22 mouse cellular contexts compared by ENCODE assay signal in the genomic region with DNA sequence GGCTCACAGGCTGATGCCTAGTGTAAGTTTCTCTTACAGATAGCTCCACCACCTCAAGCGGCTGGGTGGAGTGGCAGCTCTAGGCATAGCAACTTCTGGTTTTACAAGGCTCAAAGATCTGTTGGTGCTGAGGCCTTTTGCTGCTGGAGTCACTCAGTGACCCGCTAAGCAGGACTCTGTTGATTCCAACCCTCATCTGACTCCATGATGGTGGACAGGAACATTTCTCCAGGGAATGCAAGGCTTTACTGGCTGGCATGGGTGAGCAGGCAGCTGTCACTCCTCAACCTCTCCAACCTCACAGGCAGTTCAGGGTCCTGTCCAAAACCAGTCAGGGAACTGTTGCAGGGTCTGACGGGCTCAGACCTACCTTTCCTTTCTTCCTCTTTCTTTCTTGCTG. TPM values are rescaled to one million over a fixed set of nuclear protein-coding genes. Genes with fewer than 3 reads are reported as not detected.
DNase-seq lines count a peak whose midpoint lies in the region; ATAC-seq and TF ChIP-seq lines count a peak whose summit lies in the region.
"Had no signal": no experiment of that assay in that cellular context is flagged by ENCODE, and none has a peak within 500 bp of the region (broad histone marks: within the 10 kb centered on the region; RNA-seq: fewer than 3 reads in every experiment).

No protein-coding gene starts in this region.

- TF ChIP-seq EP300 in CH12.LX (IDR thresholded peaks at IDR 0.05; ENCODE audit: low read length) = no peak

- TF ChIP-seq RAD21 in CH12.LX (IDR thresholded peaks at IDR 0.05; ENCODE audit: low read depth, low read length) = no peak

- H3K27ac ChIP-seq in heart, embryonic 15.5 days = 0 out of 2 replicates have a peak overlapping the region, but pooled peaks have one; percentile 49
- no peak overlapping the region for H3K27ac ChIP-seq in CH12.LX (ENCODE audit: insufficient read depth, low read depth)
- no peak overlapping the region for H3K27ac ChIP-seq in neural tube, embryonic 15.5 days (replicated peaks)
- H3K27ac ChIP-seq: embryonic facial prominence, embryonic 12.5 days; forebrain, embryonic 12.5 days; heart, adult 2 months; hindbrain, embryonic 12.5 days had no signal

- TF ChIP-seq CTCF in CH12.LX (conservative IDR thresholded peaks at IDR 0.05 in 1 of 2, IDR thresholded peaks at IDR 0.05 in 1 of 2; ENCODE audit: low read depth in 2 of 2, low read length in 2 of 2) = no peak

- dilution Hi-C loops in CH12.LX (cut with MboI; ENCODE audit: extremely low pct_ligation_motif_present, extremely low pct_unique_long_range_greater_than_20kb, low sequenced_read_pairs) = no loop called here

- WGBS in heart, embryonic 15.5 days = 94% methylated on average over 3 of the region's 3 CpGs
- WGBS in neural tube, embryonic 15.5 days = 92% methylated on average over 3 of the region's 3 CpGs

- H3K4me1 ChIP-seq in heart, embryonic 15.5 days (replicated peaks) = 0 out of 2 replicates have a peak, but pooled peaks cover 9% of the 10 kb centered on the region
- no peaks in the 10 kb centered on the region for H3K4me1 ChIP-seq in CH12.LX (ENCODE audit: control insufficient read depth in 1 of 2, insufficient read depth in 2 of 2)
- H3K4me1 ChIP-seq in neural tube, embryonic 15.5 days = no peaks in the 10 kb centered on the region
- H3K4me1 ChIP-seq: embryonic facial prominence, embryonic 12.5 days; forebrain, embryonic 12.5 days; hindbrain, embryonic 12.5 days had no signal

- no peak overlapping the region for H3ac ChIP-seq in myocyte (ENCODE audit: control insufficient read depth, insufficient read length)

- in situ Hi-C loops in CH12.LX (cut with MboI; ENCODE audit: low pct_ligation_motif_present, low pct_unique_long_range_greater_than_20kb, low sequenced_read_pairs) = no loop called here

- H3K9ac ChIP-seq in heart, embryonic 15.5 days = no peak overlapping the region
- no peak overlapping the region for H3K9ac ChIP-seq in CH12.LX (ENCODE audit: insufficient read depth, low read depth)
- H3K9ac ChIP-seq in neural tube, embryonic 15.5 days (replicated peaks) = no peak overlapping the region
- H3K9ac ChIP-seq: embryonic facial prominence, embryonic 12.5 days; forebrain, embryonic 12.5 days; hindbrain, embryonic 12.5 days had no signal

- no peak; the same call in 1 of the 2 replicates for TF ChIP-seq POLR2A in CH12.LX (IDR thresholded peaks at IDR 0.05; ENCODE audit: low read depth, low read length)
- TF ChIP-seq POLR2A in myocyte (IDR thresholded peaks at IDR 0.05; ENCODE audit: insufficient read length, low read depth) = no peak

- no peak for ATAC-seq in heart, embryonic 15.5 days (replicated peaks; ENCODE audit: insufficient number of reproducible peaks, insufficient read depth, low FRiP score, low read depth)
- ATAC-seq in granulocyte monocyte progenitor cell, adult 5-6 weeks (replicated peaks; ENCODE audit: poor library complexity, severe bottlenecking) = peak; percentile 36; the same call in 1 of the 2 replicates
- no peak for ATAC-seq in neural tube, embryonic 15.5 days (ENCODE audit: low FRiP score)
- ATAC-seq: CD4-positive, CD25-positive, alpha-beta regulatory T cell, adult 4 months; forebrain, embryonic 16.5 days; hindbrain, embryonic 16.5 days; inflammation-experienced regulatory T-cells, adult 6 months had no signal

- no peak overlapping the region for H3K4me3 ChIP-seq in heart, embryonic 15.5 days
- H3K4me3 ChIP-seq in CH12.LX (replicated peaks in 1 of 3; ENCODE audit: low read depth in 2 of 3, low read length in 2 of 3, poor library complexity in 1 of 3) (no peak overlapping the region), myocyte (no peak overlapping the region)
- H3K4me3 ChIP-seq in neural tube, embryonic 15.5 days (replicated peaks) = no peak overlapping the region
- H3K4me3 ChIP-seq: embryonic facial prominence, embryonic 12.5 days; forebrain, embryonic 12.5 days; heart, adult 2 months; hindbrain, embryonic 12.5 days had no signal

- no peaks in the 10 kb centered on the region for H3K27me3 ChIP-seq in heart, embryonic 15.5 days
- no peaks in the 10 kb centered on the region for H3K27me3 ChIP-seq in CH12.LX (replicated peaks)
- H3K27me3 ChIP-seq in myocyte (ENCODE audit: control insufficient read depth, insufficient read depth, insufficient read length) = no peaks in the 10 kb centered on the region
- H3K27me3 ChIP-seq in neural tube, embryonic 15.5 days (replicated peaks) = no peaks in the 10 kb centered on the region
- H3K27me3 ChIP-seq: embryonic facial prominence, embryonic 12.5 days; forebrain, embryonic 12.5 days; hindbrain, embryonic 12.5 days had no signal

- no peaks in the 10 kb centered on the region for H3K9me3 ChIP-seq in heart, embryonic 15.5 days (replicated peaks)
- H3K9me3 ChIP-seq in CH12.LX (replicated peaks; ENCODE audit: low read length) = no peaks in the 10 kb centered on the region
- H3K9me3 ChIP-seq in neural tube, embryonic 15.5 days (replicated peaks) = no peaks in the 10 kb centered on the region
- H3K9me3 ChIP-seq: embryonic facial prominence, embryonic 12.5 days; forebrain, embryonic 12.5 days; hindbrain, embryonic 12.5 days had no signal

- peaks cover 88% of the 10 kb centered on the region for H3K36me3 ChIP-seq in heart, embryonic 15.5 days
- H3K36me3 ChIP-seq in CH12.LX (replicated peaks in 1 of 2; ENCODE audit: control insufficient read depth in 1 of 2, insufficient read depth in 1 of 2, low read length in 1 of 2) (peaks cover 86 to 94% of the 10 kb centered on the region in 2 experiments), myocyte (ENCODE audit: control insufficient read depth, insufficient read depth) (peaks cover 51% of the 10 kb centered on the region)
- peaks cover 88% of the 10 kb centered on the region for H3K36me3 ChIP-seq in neural tube, embryonic 15.5 days

- no peak overlapping the region for H3K4me2 ChIP-seq in heart, embryonic 15.5 days
- no peak overlapping the region for H3K4me2 ChIP-seq in CH12.LX (ENCODE audit: insufficient read depth, low read depth, poor library complexity, severe bottlenecking)
- no peak overlapping the region for H3K4me2 ChIP-seq in myocyte (ENCODE audit: low read depth)
- no peak overlapping the region for H3K4me2 ChIP-seq in neural tube, embryonic 15.5 days
- H3K4me2 ChIP-seq: embryonic facial prominence, embryonic 12.5 days; forebrain, embryonic 12.5 days; heart, embryonic 11.5 days; hindbrain, embryonic 12.5 days had no signal

- H3K79me2 ChIP-seq in CH12.LX (replicated peaks; ENCODE audit: control insufficient read depth, extremely low read depth, insufficient read depth, poor library complexity, severe bottlenecking) (peaks cover 4% of the 10 kb centered on the region; the same call in 1 of the 2 replicates), myocyte (ENCODE audit: control insufficient read depth, insufficient read depth) (peaks cover 10% of the 10 kb centered on the region)

- DNase-seq in heart, postnatal 4 days = no peak
- DNase-seq in CH12.LX (ENCODE audit: extremely low read depth) = no peak
- no peak for DNase-seq in ovary, postnatal 14 days (ENCODE audit: low spot score)
- DNase-seq: B cell, adult 2 months; cerebellum, adult 11 months; cerebellum, adult 8-10 months; cerebellum, postnatal 36 days; embryo, embryonic 11 days; gastrocnemius, postnatal 10 days; heart, adult 2 months had no signal

RNA-seq across cellular contexts. Expression of a gene that starts 9.0 kb away (rescaled TPM):
- polyA plus RNA-seq in heart, embryonic 15.5 days (2015; fragmentation: Nextera tagmentation; extraction: Ambion mirVana) = 52.1 and 65.4 TPM in 2 replicates
- total RNA-seq in heart, postnatal 4 days (2021) = 10 to 100 TPM; 67.6 to 67.7 TPM
- total RNA-seq in CH12.LX (2012; rRNA removed) = 86.7 and 102 TPM in 2 replicates
- 58.9 and 64.5 TPM in 2 replicates for total RNA-seq in CH12.LX (2014; rRNA removed)
- polyA plus RNA-seq in CH12.LX (2012; ENCODE audit: insufficient read length, low read depth) = 267 and 280 TPM in 2 replicates
- 59.3 and 90.3 TPM in 2 replicates for total RNA-seq in granulocyte monocyte progenitor cell, adult 5-6 weeks (2014; fragmentation: Nextera tagmentation)
- total RNA-seq in granulocyte monocyte progenitor cell, adult 5-6 weeks (2017) = 92.6 and 159 TPM in 2 replicates
- 98.9 TPM for polyA plus RNA-seq in myocyte (2012; fragmentation: generic; extraction: Trizol)
- polyA plus RNA-seq in neural tube, embryonic 15.5 days (2015; fragmentation: Nextera tagmentation; extraction: Ambion mirVana) = 97.0 and 115 TPM in 2 replicates

RNA-seq across cellular contexts. Expression of a gene that starts 9.2 kb away (rescaled TPM):
- 113 and 116 TPM in 2 replicates for polyA plus RNA-seq in heart, embryonic 15.5 days (2015; fragmentation: Nextera tagmentation; extraction: Ambion mirVana)
- total RNA-seq in heart, postnatal 4 days (2021) = 10 to 100 TPM; 82.7 to 88.9 TPM
- total RNA-seq in CH12.LX (2012; rRNA removed) (155 and 209 TPM in 2 replicates), CH12.LX (2014; rRNA removed) (282 and 342 TPM in 2 replicates)
- polyA plus RNA-seq in CH12.LX (2012; ENCODE audit: insufficient read length, low read depth) (211 and 249 TPM in 2 replicates), myocyte (2012; fragmentation: generic; extraction: Trizol) (130 TPM)
- total RNA-seq in granulocyte monocyte progenitor cell, adult 5-6 weeks (2014; fragmentation: Nextera tagmentation) = 108 and 163 TPM in 2 replicates
- total RNA-seq in granulocyte monocyte progenitor cell, adult 5-6 weeks (2017) = 194 and 205 TPM in 2 replicates
- 183 and 184 TPM in 2 replicates for polyA plus RNA-seq in neural tube, embryonic 15.5 days (2015; fragmentation: Nextera tagmentation; extraction: Ambion mirVana)

RNA-seq across cellular contexts. Expression of a gene that starts 17.0 kb away (rescaled TPM):
- polyA plus RNA-seq in heart, embryonic 15.5 days (2015; fragmentation: Nextera tagmentation; extraction: Ambion mirVana) = 214 and 308 TPM in 2 replicates
- total RNA-seq in heart, postnatal 4 days (2021) = 100 to 1,000 TPM; 123 to 125 TPM
- total RNA-seq in CH12.LX (2012; rRNA removed) (516 and 548 TPM in 2 replicates), CH12.LX (2014; rRNA removed) (317 and 330 TPM in 2 replicates)
- polyA plus RNA-seq in CH12.LX (2012; ENCODE audit: insufficient read length, low read depth) (441 and 472 TPM in 2 replicates), myocyte (2012; fragmentation: generic; extraction: Trizol) (482 TPM)
- total RNA-seq in granulocyte monocyte progenitor cell, adult 5-6 weeks (2014; fragmentation: Nextera tagmentation) = 404 and 492 TPM in 2 replicates
- total RNA-seq in granulocyte monocyte progenitor cell, adult 5-6 weeks (2017) = 197 and 242 TPM in 2 replicates
- polyA plus RNA-seq in neural tube, embryonic 15.5 days (2015; fragmentation: Nextera tagmentation; extraction: Ambion mirVana) = 82.4 and 204 TPM in 2 replicates

RNA-seq across cellular contexts. Expression of a gene that starts 35.9 kb away (rescaled TPM):
- 11.9 and 15.8 TPM in 2 replicates for polyA plus RNA-seq in heart, embryonic 15.5 days (2015; fragmentation: Nextera tagmentation; extraction: Ambion mirVana)
- 10 to 100 TPM; 18.6 to 21.7 TPM for total RNA-seq in heart, postnatal 4 days (2021)
- total RNA-seq in CH12.LX (2012; rRNA removed) (13.9 and 15.3 TPM in 2 replicates), CH12.LX (2014; rRNA removed) (10.6 and 11.4 TPM in 2 replicates)
- polyA plus RNA-seq in CH12.LX (2012; ENCODE audit: insufficient read length, low read depth) (11.7 and 12.3 TPM in 2 replicates), myocyte (2012; fragmentation: generic; extraction: Trizol) (16.6 TPM)
- total RNA-seq in granulocyte monocyte progenitor cell, adult 5-6 weeks (2014; fragmentation: Nextera tagmentation) = 9.3 and 10.5 TPM in 2 replicates
- 12.8 and 14.7 TPM in 2 replicates for total RNA-seq in granulocyte monocyte progenitor cell, adult 5-6 weeks (2017)
- 18.8 and 21.2 TPM in 2 replicates for polyA plus RNA-seq in neural tube, embryonic 15.5 days (2015; fragmentation: Nextera tagmentation; extraction: Ambion mirVana)

RNA-seq across cellular contexts. Expression of a gene that starts 36.0 kb away (rescaled TPM):
- 20.9 and 28.2 TPM in 2 replicates for polyA plus RNA-seq in heart, embryonic 15.5 days (2015; fragmentation: Nextera tagmentation; extraction: Ambion mirVana)
- 10 to 100 TPM; 16.6 to 17.5 TPM for total RNA-seq in heart, postnatal 4 days (2021)
- total RNA-seq in CH12.LX (2012; rRNA removed) (59.2 and 68.4 TPM in 2 replicates), CH12.LX (2014; rRNA removed) (70.7 and 75.2 TPM in 2 replicates)
- polyA plus RNA-seq in CH12.LX (2012; ENCODE audit: insufficient read length, low read depth) (54.6 and 56.3 TPM in 2 replicates), myocyte (2012; fragmentation: generic; extraction: Trizol) (31.3 TPM)
- total RNA-seq in granulocyte monocyte progenitor cell, adult 5-6 weeks (2014; fragmentation: Nextera tagmentation) = 42.2 and 45.3 TPM in 2 replicates
- 47.9 and 51.3 TPM in 2 replicates for total RNA-seq in granulocyte monocyte progenitor cell, adult 5-6 weeks (2017)
- polyA plus RNA-seq in neural tube, embryonic 15.5 days (2015; fragmentation: Nextera tagmentation; extraction: Ambion mirVana) = 49.7 and 50.3 TPM in 2 replicates
